Mouse (Mus musculus) heart, adult 2 months (tissue): ENCODE measurements at regions not wholly inside any gene's neighbourhood (a gene's known extent, or its start where the extent isn't known, plus 50 kb on each side); places are given as distances from the start of the nearest gene placed in this dataset.

Experiments
- CTCF ChIP-seq: fragments of 200-600 bp; IDR thresholded peaks from 2 replicates; pipeline ENCODE4 v1.8.1; 2022; ENCODE audit warnings: antibody characterized with exemption, mild to moderate bottlenecking, moderate library complexity
- EP300 ChIP-seq: fragments of 200-500 bp; IDR thresholded peaks from 2 replicates; pipeline ENCODE4 v1.6.1; 2011; ENCODE audit warnings: low read depth, low read length, control low read depth; ENCODE audit not compliant: insufficient read depth
- POLR2A ChIP-seq: fragments of 200-500 bp; IDR thresholded peaks from 2 replicates; pipeline ENCODE4 v1.6.1; 2011; ENCODE audit warnings: mild to moderate bottlenecking, low read depth, low read length, control low read depth; ENCODE audit not compliant: insufficient read depth

DNA sequence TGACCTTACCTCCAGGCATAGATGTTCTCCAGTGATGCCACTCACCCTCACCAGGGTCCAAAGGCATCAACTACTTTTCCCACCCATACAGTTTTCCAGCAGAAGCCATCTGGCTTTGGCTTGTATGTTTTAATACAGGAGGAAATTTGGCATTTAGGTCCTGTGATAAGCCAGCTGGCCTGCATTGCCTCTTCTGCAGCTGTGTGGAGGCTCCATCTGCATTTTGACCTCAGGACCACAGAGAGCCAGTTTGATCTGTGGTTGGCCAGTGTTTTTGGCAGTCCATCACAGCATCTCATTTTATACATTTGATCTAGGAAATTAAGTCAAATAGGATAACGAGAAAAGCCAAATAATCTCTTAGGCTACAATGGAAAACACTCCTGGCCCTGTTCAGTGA, 315.1 kb upstream of the Sphkap start:
- no peak for TF ChIP-seq EP300
- TF ChIP-seq POLR2A: no peak
- no peak for TF ChIP-seq CTCF
